Mouse (Mus musculus): ENCODE data around the gene Mtif3. TPM values are rescaled to one million over a fixed set of nuclear protein-coding genes. Genes with fewer than 3 reads are reported as not detected.
"Not testable (repeated sequence)": the region's sequence is repeated elsewhere in the genome, so short reads cannot be mapped to it uniquely, and the experiment has no call there.

Mtif3 gene
- polyA plus RNA-seq, 1 experiment, result 144 TPM

- no peak overlapping the region for H3K4me3 ChIP-seq (ENCODE audit: insufficient read depth, low read depth, low read length)
- H3K4me1 ChIP-seq (ENCODE audit: control insufficient read depth, insufficient read depth, low read length), result peaks cover 4% of the 10 kb centered on the region
- WGBS, result 95% methylated on average over 2 of the region's 2 CpGs
- H3K27ac ChIP-seq (ENCODE audit: insufficient read depth, low read depth, low read length), result no peak overlapping the region
- TF ChIP-seq CTCF (IDR thresholded peaks at IDR 0.05; ENCODE audit: insufficient read depth, low read depth, low read length) (no peak; the same call in 1 of the 2 replicates), POLR2A (IDR thresholded peaks at IDR 0.05; ENCODE audit: insufficient read depth, low read depth, low read length) (no peak)
Measured at GRCm38 (mm10) chr5:146944568-146944967, 19.0 kb downstream of the Mtif3 start.

DNA sequence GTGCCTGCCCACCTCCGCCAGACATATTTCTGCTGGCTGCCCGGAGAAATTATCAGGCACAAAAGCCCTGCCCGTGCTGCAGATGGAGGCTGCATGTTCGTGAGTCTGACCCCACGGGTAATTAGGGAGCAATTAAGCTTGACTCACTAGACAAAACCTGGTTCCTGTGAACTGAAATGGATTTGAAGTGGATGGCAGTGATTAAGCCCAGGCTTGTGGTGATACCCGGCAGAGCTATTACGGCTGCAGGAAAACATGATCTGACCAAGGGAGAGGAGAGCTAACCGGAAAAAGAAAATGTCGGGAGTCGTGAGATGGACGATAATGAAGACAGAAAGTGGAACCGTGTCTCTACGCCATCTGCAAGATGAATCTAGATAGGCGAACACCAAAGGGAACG lies 20.6 kb downstream of the Mtif3 start:
- 65% methylated on average over 15 of the region's 15 CpGs for WGBS
- H3K4me3 ChIP-seq (ENCODE audit: insufficient read depth, low read depth, low read length), result no peak overlapping the region
- peaks cover 3% of the 10 kb centered on the region; the same call in 1 of the 2 replicates for H3K4me1 ChIP-seq (ENCODE audit: control insufficient read depth, insufficient read depth, low read length)
- no peak overlapping the region for H3K27ac ChIP-seq (ENCODE audit: insufficient read depth, low read depth, low read length)
- TF ChIP-seq CTCF (IDR thresholded peaks at IDR 0.05; ENCODE audit: insufficient read depth, low read depth, low read length) (no peak), POLR2A (IDR thresholded peaks at IDR 0.05; ENCODE audit: insufficient read depth, low read depth, low read length) (no peak)

DNA sequence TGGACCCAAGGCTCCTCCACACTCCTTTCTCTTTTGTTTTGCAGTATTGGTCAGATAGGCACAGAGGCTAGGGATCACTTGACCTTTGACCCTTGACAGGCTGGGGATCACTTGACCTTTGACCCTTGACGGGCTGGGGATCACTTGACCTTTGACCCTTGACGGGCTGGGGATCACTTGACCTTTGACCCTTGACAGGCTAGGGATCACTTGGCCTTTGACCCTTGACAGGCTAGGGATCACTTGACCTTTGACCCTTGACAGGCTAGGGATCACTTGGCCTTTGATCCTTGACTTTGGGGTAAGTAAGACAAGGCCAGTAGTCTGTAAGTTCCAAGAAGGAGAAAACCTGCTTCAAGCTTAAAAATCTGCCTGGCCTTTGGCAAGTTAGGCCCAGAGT lies 21.7 kb downstream of the Mtif3 start:
- WGBS, result 49% methylated on average over 2 of the region's 2 CpGs
- H3K4me1 ChIP-seq (ENCODE audit: control insufficient read depth, insufficient read depth, low read length); H3K4me3 ChIP-seq (ENCODE audit: insufficient read depth, low read depth, low read length); H3K27ac ChIP-seq (ENCODE audit: insufficient read depth, low read depth, low read length): not testable (repeated sequence)

DNA sequence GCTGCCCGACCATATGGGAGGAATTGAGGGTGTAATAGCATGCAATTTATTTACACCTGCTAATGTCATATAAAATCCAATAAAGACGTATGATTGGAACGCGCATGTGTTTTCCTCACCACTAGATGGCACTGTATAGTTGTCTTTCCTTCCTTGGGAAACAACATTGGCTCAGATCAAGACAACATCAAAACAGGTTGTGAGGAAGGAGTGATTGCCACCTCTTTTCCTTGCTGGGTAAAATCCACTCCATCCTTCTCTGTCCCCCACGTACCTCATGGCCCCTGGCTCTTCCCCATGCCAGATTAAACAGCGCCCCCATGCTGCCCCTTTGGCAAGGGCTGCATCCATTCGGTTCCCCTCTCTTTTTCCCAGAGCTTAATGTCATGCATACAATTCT lies 23.4 kb downstream of the Mtif3 start:
- Histone ChIP-seq H3K4me1 (ENCODE audit: control insufficient read depth, insufficient read depth, low read length) (peaks cover 3% of the 10 kb centered on the region; the same call in 1 of the 2 replicates), H3K4me3 (ENCODE audit: insufficient read depth, low read depth, low read length) (no peak overlapping the region), H3K27ac (ENCODE audit: insufficient read depth, low read depth, low read length) (no peak overlapping the region)
- TF ChIP-seq CTCF (IDR thresholded peaks at IDR 0.05; ENCODE audit: insufficient read depth, low read depth, low read length), result peak; percentile 47; the same call in 1 of the 2 replicates
- TF ChIP-seq POLR2A (IDR thresholded peaks at IDR 0.05; ENCODE audit: insufficient read depth, low read depth, low read length), result no peak
- 16% methylated on average over 7 of the region's 7 CpGs for whole genome bisulfite sequencing

DNA sequence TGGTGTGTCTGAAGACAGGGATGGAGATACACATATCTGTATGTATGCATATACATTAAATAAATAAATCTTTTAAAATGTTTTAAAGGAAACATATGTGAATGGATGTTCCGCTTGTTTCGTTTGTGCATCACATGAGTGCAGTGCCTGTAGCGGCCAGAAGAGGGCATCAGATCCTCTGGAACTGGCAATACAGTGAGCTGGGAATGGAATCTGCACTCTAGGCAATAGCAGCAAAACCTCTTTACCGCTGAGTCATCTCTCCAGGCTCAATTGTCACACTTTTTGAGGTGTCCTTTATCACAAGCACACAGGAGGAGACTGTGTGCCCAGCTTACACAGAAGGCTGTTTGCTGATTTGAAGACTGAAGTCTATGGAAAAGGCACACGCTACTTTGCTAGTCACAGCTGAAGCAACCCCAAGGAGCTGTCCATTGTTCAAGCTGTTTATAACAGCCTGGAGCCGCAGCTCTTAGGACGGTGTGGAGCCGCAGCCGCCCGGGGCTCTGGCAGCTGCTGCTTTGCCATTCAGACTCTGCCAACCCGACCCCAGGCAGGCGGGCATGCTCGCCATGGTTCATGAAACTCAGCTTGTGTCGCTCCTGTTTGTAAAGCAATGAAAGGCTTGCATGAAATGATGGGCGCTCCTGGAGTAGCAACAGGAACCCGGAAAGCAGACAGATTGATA lies 24.3 kb downstream of the Mtif3 start:
- Histone ChIP-seq H3K4me3 (ENCODE audit: insufficient read depth, low read depth, low read length) (no peak overlapping the region), H3K4me1 (ENCODE audit: control insufficient read depth, insufficient read depth, low read length) (peaks cover 3% of the 10 kb centered on the region; the same call in 1 of the 2 replicates), H3K27ac (ENCODE audit: insufficient read depth, low read depth, low read length) (no peak overlapping the region)
- WGBS, result 34% methylated on average over 16 of the region's 16 CpGs
- no peak for TF ChIP-seq CTCF (IDR thresholded peaks at IDR 0.05; ENCODE audit: insufficient read depth, low read depth, low read length)
- TF ChIP-seq POLR2A (IDR thresholded peaks at IDR 0.05; ENCODE audit: insufficient read depth, low read depth, low read length), result no peak

DNA sequence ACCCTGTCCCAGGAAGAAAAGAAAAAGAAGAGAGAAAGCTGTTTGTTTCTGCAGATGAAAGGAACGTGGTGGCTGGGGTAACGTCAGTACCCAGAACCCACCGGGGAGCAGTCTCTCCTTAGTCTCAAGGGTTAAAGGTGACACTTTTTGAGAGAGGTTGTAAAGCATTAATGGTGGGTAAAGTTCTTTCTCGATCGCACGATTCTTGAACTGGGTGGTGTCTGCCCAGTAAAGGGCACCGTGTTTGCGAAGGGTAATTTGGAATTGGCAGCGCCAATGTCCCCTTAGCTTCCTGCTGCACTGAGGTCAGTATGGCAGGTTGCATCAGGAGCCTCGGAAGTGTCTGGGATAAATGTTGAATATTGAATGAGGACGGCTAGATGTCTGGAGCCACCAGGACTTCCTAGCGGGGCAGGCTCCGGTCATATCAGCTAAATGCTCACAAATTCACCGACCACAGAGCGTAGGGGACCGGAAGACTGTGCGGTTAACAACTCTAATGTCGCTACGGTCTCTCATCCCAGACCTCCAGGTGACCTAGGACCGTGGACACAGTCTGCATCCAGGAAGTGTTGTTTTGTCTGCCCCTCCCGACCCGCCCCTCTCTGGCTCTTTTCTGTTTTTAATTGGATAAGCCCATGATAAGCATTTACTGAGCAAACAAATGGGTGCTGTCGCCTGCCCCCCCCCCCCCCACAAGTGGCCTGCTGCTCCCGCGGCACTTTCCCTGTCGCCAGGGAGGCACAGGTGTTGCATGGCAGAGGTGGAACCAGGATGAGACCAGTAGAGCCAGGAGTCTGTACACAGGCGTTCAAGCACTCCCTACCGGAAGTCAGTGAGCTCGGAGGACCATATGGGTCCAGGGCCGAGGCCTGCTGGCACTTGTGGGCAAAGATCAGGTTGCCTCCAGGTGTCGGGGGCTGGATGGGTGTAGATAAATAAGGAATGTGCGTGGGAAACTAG lies 25.8 kb downstream of the Mtif3 start:
- 89% methylated on average over 32 of the region's 32 CpGs for WGBS
- TF ChIP-seq POLR2A (IDR thresholded peaks at IDR 0.05; ENCODE audit: insufficient read depth, low read depth, low read length) (no peak), CTCF (IDR thresholded peaks at IDR 0.05; ENCODE audit: insufficient read depth, low read depth, low read length) (no peak)
- Histone ChIP-seq H3K27ac (ENCODE audit: insufficient read depth, low read depth, low read length) (no peak overlapping the region), H3K4me1 (ENCODE audit: control insufficient read depth, insufficient read depth, low read length) (peaks cover 3% of the 10 kb centered on the region; the same call in 1 of the 2 replicates), H3K4me3 (ENCODE audit: insufficient read depth, low read depth, low read length) (no peak overlapping the region)

DNA sequence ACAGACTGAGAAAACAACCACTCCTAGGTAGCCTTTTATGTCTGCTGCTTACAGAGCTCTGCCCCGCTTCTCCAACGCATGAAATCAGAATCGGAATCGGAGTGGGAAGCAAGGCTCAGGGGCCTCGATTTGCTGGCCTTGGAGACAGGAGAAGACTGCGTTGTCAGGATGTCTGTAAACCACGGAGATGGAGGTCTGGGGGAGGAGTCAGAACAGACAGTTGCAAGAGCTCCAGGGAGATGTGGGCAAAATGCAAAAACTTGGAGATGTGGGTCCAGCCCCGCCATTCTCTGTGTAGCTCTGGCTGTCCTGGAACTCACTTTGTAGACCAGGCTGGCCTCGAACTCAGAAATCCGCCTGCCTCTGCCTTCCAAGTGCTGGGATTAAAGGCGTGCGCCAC lies 30.1 kb downstream of the Mtif3 start:
- no peaks in the 10 kb centered on the region for H3K4me1 ChIP-seq (ENCODE audit: control insufficient read depth, insufficient read depth, low read length)
- WGBS, result 86% methylated on average over 12 of the region's 12 CpGs
- TF ChIP-seq POLR2A (IDR thresholded peaks at IDR 0.05; ENCODE audit: insufficient read depth, low read depth, low read length), result no peak
- no peak for TF ChIP-seq CTCF (IDR thresholded peaks at IDR 0.05; ENCODE audit: insufficient read depth, low read depth, low read length)
- no peak overlapping the region for H3K4me3 ChIP-seq (ENCODE audit: insufficient read depth, low read depth, low read length)
- no peak overlapping the region for H3K27ac ChIP-seq (ENCODE audit: insufficient read depth, low read depth, low read length)

DNA sequence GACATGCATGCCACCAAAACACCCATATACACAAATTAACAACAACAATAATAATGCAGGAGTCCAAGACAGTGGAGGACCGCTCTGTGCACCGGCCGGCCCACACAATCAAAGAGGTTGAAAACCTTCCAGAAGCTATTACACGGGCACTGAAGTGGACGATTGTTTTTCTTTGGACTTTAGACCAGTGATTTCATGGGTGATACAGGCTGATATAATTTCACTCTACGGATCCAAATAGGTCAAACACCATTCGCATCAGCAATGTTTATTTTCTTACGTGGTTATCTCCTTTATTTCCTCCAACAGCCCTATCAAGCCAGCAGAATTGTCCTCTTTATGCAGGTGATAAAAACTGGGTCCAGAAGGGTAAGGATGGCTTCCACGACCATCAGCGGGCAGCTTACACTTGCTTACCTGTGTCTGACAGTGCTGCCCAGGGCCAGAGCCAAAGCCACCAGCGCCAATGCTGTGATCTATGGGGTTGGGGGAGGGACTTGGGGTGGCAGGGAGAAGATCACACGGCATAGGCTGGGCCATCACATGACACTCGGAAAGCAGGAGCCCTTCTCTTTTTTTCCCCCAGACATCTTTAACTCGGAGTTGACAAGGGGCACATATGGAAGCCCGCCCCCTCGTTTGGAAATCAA lies 31.6 kb downstream of the Mtif3 start:
- TF ChIP-seq POLR2A (IDR thresholded peaks at IDR 0.05; ENCODE audit: insufficient read depth, low read depth, low read length) (no peak), CTCF (IDR thresholded peaks at IDR 0.05; ENCODE audit: insufficient read depth, low read depth, low read length) (no peak)
- Histone ChIP-seq H3K27ac (ENCODE audit: insufficient read depth, low read depth, low read length) (no peak overlapping the region), H3K4me1 (ENCODE audit: control insufficient read depth, insufficient read depth, low read length) (no peaks in the 10 kb centered on the region), H3K4me3 (ENCODE audit: insufficient read depth, low read depth, low read length) (no peak overlapping the region)
- 72% methylated on average over 16 of the region's 16 CpGs for WGBS

GRCm38 (mm10) chr5:146931422-146931821 lies 32.2 kb downstream of the Mtif3 start:
- Histone ChIP-seq H3K27ac (ENCODE audit: insufficient read depth, low read depth, low read length) (no peak overlapping the region), H3K4me1 (ENCODE audit: control insufficient read depth, insufficient read depth, low read length) (no peaks in the 10 kb centered on the region), H3K4me3 (ENCODE audit: insufficient read depth, low read depth, low read length) (no peak overlapping the region)
- 92% methylated on average over 7 of the region's 7 CpGs for WGBS
- TF ChIP-seq CTCF (IDR thresholded peaks at IDR 0.05; ENCODE audit: insufficient read depth, low read depth, low read length) (no peak), POLR2A (IDR thresholded peaks at IDR 0.05; ENCODE audit: insufficient read depth, low read depth, low read length) (no peak)
